Mouse (Mus musculus): ENCODE results near the gene Adora3. TPM values are rescaled to one million over a fixed set of nuclear protein-coding genes. Genes with fewer than 3 reads are reported as not detected.
A peak's percentile ranks its signal among the peaks of the same experiment; 100 is the strongest.

Gene Adora3
- total and polyA plus RNA-seq, 3 experiments: 0.37 TPM; not detected in 2

- peak overlapping the region; percentile 92 for H3K27ac ChIP-seq
- no peak overlapping the region for H3K9ac ChIP-seq (ENCODE audit: low read depth, low read length)
- no peaks in the 10 kb centered on the region for H3K27me3 ChIP-seq (ENCODE audit: control insufficient read depth, insufficient read depth, low read length)
- peaks cover 9% of the 10 kb centered on the region; the same call in 1 of the 2 replicates for H3K36me3 ChIP-seq (ENCODE audit: control insufficient read depth, insufficient read depth, low read length)
- H3K4me1 ChIP-seq (ENCODE audit: control insufficient read depth, insufficient read depth, low read length): peaks cover 37% of the 10 kb centered on the region
- no peaks in the 10 kb centered on the region for H3K79me2 ChIP-seq (replicated peaks; ENCODE audit: control insufficient read depth, insufficient read depth, low read length)
- WGBS: 31% methylated on average over 6 of the region's 6 CpGs
- intact Hi-C loops (cut with DNase I): loop anchor here (1.0 to 2.0 kb wide), 3 partner anchors 15 to 93 kb away; partner anchors contain the start of gene Rap1a
- peak; percentile 74 to 87 for DNase-seq
- TF ChIP-seq POLR2A (IDR thresholded peaks at IDR 0.05; ENCODE audit: insufficient read depth, low read depth, low read length) (no peak), EP300 (IDR thresholded peaks at IDR 0.05; ENCODE audit: insufficient read depth, low read depth, low read length) (peak; percentile 85), CTCF (IDR thresholded peaks at IDR 0.05) (no peak)
- no peak overlapping the region for H3K4me3 ChIP-seq
Observed at GRCm38 (mm10) chr3:105893941-105894391, 23.3 kb downstream of the Adora3 start.

- no peaks in the 10 kb centered on the region for H3K79me2 ChIP-seq (replicated peaks; ENCODE audit: control insufficient read depth, insufficient read depth, low read length)
- H3K27ac ChIP-seq: peak overlapping the region; percentile 92
- intact Hi-C loops (cut with DNase I): loop anchor here (1.0 to 2.0 kb wide), 3 partner anchors 94 to 208 kb away; partner anchors contain the start of genes Ddx20 and Rap1a
- peak overlapping the region; percentile 61 for H3K9ac ChIP-seq (ENCODE audit: low read depth, low read length)
- WGBS: 18% methylated on average over 23 of the region's 23 CpGs
- TF ChIP-seq CTCF (IDR thresholded peaks at IDR 0.05) (no peak; the same call in 1 of the 2 replicates), EP300 (IDR thresholded peaks at IDR 0.05; ENCODE audit: insufficient read depth, low read depth, low read length) (peak; percentile 99), POLR2A (IDR thresholded peaks at IDR 0.05; ENCODE audit: insufficient read depth, low read depth, low read length) (0 out of 2 replicates have a peak, but pooled peaks have one; percentile 16)
- H3K4me1 ChIP-seq (ENCODE audit: control insufficient read depth, insufficient read depth, low read length): peaks cover 43% of the 10 kb centered on the region
- no peaks in the 10 kb centered on the region for H3K27me3 ChIP-seq (ENCODE audit: control insufficient read depth, insufficient read depth, low read length)
- DNase-seq: peak; percentile 92 to 94
- peaks cover 9% of the 10 kb centered on the region; the same call in 1 of the 2 replicates for H3K36me3 ChIP-seq (ENCODE audit: control insufficient read depth, insufficient read depth, low read length)
- no peak overlapping the region for H3K4me3 ChIP-seq
Observed at GRCm38 (mm10) chr3:105894601-105895592, 24.2 kb downstream of the Adora3 start.

- Histone ChIP-seq H3K27me3 (ENCODE audit: control insufficient read depth, insufficient read depth, low read length) (no peaks in the 10 kb centered on the region), H3K4me3 (no peak overlapping the region), H3K27ac (no peak overlapping the region), H3K4me1 (ENCODE audit: control insufficient read depth, insufficient read depth, low read length) (peaks cover 34% of the 10 kb centered on the region), H3K9ac (ENCODE audit: low read depth, low read length) (no peak overlapping the region), H3K36me3 (ENCODE audit: control insufficient read depth, insufficient read depth, low read length) (peaks cover 3% of the 10 kb centered on the region; the same call in 1 of the 2 replicates), H3K79me2 (replicated peaks; ENCODE audit: control insufficient read depth, insufficient read depth, low read length) (no peaks in the 10 kb centered on the region)
- TF ChIP-seq POLR2A (IDR thresholded peaks at IDR 0.05; ENCODE audit: insufficient read depth, low read depth, low read length) (no peak), CTCF (IDR thresholded peaks at IDR 0.05) (no peak), EP300 (IDR thresholded peaks at IDR 0.05; ENCODE audit: insufficient read depth, low read depth, low read length) (no peak)
- intact Hi-C loops (cut with DNase I): no loop called here
- no peak for DNase-seq
- WGBS: 85% methylated on average over 3 of the region's 3 CpGs
Observed at GRCm38 (mm10) chr3:105896811-105897210, 26.2 kb downstream of the Adora3 start.

GRCm38 (mm10) chr3:105898325-105898724 is 27.7 kb downstream of the Adora3 start:
- no peak overlapping the region for H3K9ac ChIP-seq (ENCODE audit: low read depth, low read length)
- H3K27ac ChIP-seq: no peak overlapping the region; the same call in 1 of the 2 replicates
- peaks cover 3% of the 10 kb centered on the region; the same call in 1 of the 2 replicates for H3K36me3 ChIP-seq (ENCODE audit: control insufficient read depth, insufficient read depth, low read length)
- peaks cover 23% of the 10 kb centered on the region for H3K4me1 ChIP-seq (ENCODE audit: control insufficient read depth, insufficient read depth, low read length)
- DNase-seq: peak in 1 of 2 experiments; percentile 75
- TF ChIP-seq POLR2A (IDR thresholded peaks at IDR 0.05; ENCODE audit: insufficient read depth, low read depth, low read length) (no peak), EP300 (IDR thresholded peaks at IDR 0.05; ENCODE audit: insufficient read depth, low read depth, low read length) (no peak), CTCF (IDR thresholded peaks at IDR 0.05) (no peak)
- no peaks in the 10 kb centered on the region for H3K79me2 ChIP-seq (replicated peaks; ENCODE audit: control insufficient read depth, insufficient read depth, low read length)
- H3K4me3 ChIP-seq: no peak overlapping the region
- H3K27me3 ChIP-seq (ENCODE audit: control insufficient read depth, insufficient read depth, low read length): no peaks in the 10 kb centered on the region
- 37% methylated on average over 2 of the region's 2 CpGs for WGBS
- intact Hi-C loops (cut with DNase I): no loop called here

- Histone ChIP-seq H3K27ac (peak overlapping the region; percentile 6; the same call in 1 of the 2 replicates), H3K79me2 (replicated peaks; ENCODE audit: control insufficient read depth, insufficient read depth, low read length) (no peaks in the 10 kb centered on the region), H3K4me3 (no peak overlapping the region), H3K4me1 (ENCODE audit: control insufficient read depth, insufficient read depth, low read length) (peaks cover 20% of the 10 kb centered on the region), H3K36me3 (ENCODE audit: control insufficient read depth, insufficient read depth, low read length) (no peaks in the 10 kb centered on the region), H3K9ac (ENCODE audit: low read depth, low read length) (no peak overlapping the region), H3K27me3 (ENCODE audit: control insufficient read depth, insufficient read depth, low read length) (no peaks in the 10 kb centered on the region)
- intact Hi-C loops (cut with DNase I): loop anchor here (1.0 kb wide), 1 partner anchor 174 kb away; no protein-coding TSS in a partner anchor
- 0 out of 2 replicates have a peak, but pooled peaks have one; percentile 58 for TF ChIP-seq EP300 (IDR thresholded peaks at IDR 0.05; ENCODE audit: insufficient read depth, low read depth, low read length)
- TF ChIP-seq POLR2A (IDR thresholded peaks at IDR 0.05; ENCODE audit: insufficient read depth, low read depth, low read length): no peak
- peak; percentile 49 to 58 for DNase-seq
- 67% methylated on average over 11 of the region's 11 CpGs for WGBS
Observed at GRCm38 (mm10) chr3:105898861-105899260, 28.2 kb downstream of the Adora3 start.

All from heart, adult 2 months (tissue).